Mouse (Mus musculus) 3134 (cell line): Measurements from ENCODE around the gene Asphd2.

Experiments
- DNase-seq: peaks from one replicate; pipeline ENCODE4 v3.0.0-alpha.2; 2011; ENCODE audit warnings: low spot score; ENCODE audit not compliant: insufficient read length; ENCODE audit errors: extremely low read depth

The Asphd2 gene

DNA sequence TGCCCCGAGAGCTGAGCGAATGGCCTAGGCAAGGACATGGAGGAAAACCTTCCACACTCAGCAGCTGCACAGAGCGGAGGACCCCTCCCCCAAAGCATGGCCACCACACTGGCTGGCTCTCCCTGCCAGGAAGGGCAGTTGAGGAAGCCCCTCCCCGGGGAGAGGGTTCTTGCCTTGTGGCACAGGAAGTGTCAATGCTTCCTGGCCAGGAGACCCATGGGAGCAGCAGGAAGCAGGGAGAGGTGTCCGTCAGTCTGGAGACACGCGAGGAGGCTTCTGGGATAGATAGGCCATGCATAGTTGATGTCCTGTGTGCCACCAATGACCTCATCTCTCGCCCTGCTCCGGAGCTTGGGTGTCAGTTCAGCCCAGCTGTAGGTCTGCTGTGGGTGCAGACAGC lies 38.3 kb downstream of the Asphd2 start:
- DNase-seq, result no peak

- no peak for DNase-seq
Measured at GRCm38 (mm10) chr5:112355910-112356309, 38.8 kb downstream of the Asphd2 start, which contains the start of gene Gm6583. Gm6583 (minus strand) TSS chr5:112356033.

DNA sequence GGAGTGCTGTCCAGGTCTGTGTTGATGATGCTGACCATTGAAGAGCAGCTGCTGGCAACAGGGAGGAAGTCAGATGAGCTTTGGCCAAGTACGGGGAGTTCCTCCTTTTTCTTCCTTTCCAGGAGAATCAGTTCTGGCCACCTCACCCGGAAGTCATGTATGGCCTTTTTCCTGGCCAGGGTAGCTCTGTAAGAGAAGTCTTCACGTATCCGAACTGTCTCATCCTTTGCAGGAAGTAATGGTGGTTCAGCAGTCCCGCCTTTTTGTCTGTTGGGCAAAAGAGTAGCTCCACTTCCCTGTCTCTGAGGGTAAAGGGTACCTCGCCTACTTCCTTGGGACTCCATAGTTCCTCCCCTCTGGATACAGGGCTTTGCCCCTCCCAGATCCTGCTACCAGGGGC lies 39.2 kb downstream of the Asphd2 start:
- no peak for DNase-seq

GRCm38 (mm10) chr5:112349169-112349568 lies 45.5 kb downstream of the Asphd2 start:
- DNase-seq, result no peak

GRCm38 (mm10) chr5:112346211-112346965 lies 48.3 kb downstream of the Asphd2 start:
- no peak for DNase-seq

- no peak for DNase-seq
Measured at GRCm38 (mm10) chr5:112344092-112344960, 50.3 kb downstream of the Asphd2 start.

DNA sequence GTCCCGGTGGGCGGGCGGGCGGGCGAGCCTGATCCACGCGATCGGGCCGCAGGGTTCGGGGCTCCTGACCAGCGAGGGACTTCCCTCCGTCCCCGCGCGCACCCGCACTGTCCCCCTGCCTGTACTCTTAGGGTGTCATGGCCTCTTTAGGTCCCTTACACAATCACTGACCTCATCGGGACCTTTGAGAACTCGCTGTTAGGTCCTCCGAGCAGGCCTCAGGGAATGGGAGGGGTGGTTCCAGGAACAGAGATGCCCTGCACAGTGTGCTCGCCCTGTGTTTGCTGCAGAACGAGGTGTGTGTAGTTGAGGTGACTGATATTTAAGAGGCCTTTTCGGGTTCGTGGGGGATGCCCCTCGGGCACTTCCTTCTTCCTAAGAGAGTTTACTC lies 51.5 kb downstream of the Asphd2 start:
- DNase-seq, result peak; percentile 43

DNA sequence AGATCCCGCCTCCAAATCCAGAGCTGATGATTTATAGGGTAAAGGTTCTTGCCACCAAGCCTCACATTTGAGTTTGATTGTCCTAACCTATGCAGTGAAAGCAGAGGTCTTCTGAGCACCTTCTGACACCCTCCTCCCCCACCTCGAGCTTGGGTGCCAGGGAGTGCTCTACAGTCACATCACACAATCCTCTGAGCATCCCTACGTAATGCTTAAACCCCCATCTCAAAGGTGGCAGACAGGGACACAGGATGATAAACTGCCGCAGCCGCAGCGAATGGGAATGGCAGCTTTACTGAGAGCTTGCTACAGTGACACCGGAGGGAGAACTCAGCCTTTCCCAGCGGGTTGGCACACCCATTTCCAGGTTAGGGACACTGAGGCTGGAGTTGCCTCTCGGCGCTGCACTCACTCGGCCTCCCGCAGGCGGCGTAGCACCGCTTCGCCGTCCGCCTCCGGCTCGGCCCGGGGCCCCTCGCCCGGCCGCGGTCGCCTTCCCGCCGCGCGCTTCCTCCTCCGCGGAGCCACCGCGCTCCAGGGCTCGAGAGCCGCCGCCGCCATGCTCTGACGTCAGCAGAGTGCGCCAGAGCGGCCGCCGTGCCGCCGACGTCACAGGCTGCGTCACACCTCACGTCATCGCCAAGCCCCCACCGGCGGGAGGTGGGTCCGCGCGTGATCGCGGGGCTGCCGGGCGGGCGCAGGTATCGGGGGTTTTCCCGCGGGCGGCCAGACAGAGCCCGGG lies 52.0 kb downstream of the Asphd2 start, which contains the start of the genes Srrd and Hps4:
Srrd (minus strand) TSS at position 578 of the 742 bp plus-strand sequence.
Hps4 (plus strand) TSS at position 621 of the 742 bp plus-strand sequence.
- DNase-seq, result peak; percentile 73

GRCm38 (mm10) chr5:112339215-112339614 lies 55.5 kb downstream of the Asphd2 start:
- DNase-seq, result no peak

GRCm38 (mm10) chr5:112337004-112337403 lies 57.7 kb downstream of the Asphd2 start:
- DNase-seq, result no peak

DNA sequence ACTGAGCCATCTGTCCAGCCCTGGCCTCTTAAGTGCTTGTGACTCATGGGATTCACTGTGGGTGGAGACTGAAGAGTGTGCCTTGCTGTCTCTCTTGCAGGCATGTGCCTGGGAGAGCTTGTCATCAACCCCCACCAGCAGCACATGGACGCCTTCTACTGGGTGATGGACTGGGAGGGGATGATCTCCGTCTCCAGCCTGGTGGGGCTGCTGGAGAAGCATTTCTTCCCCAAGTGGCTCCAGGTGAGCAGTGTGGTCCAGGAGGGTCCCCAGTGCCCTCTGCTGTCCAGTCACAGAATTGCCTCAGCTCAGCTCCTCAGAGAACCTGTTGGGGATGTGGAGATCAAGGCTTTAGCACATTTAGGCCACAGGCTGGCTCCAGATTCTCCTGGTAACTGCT lies 59.2 kb downstream of the Asphd2 start:
- DNase-seq, result peak; percentile 67
